ENCODE assay signal across 15 mouse cellular contexts in genomic region chr7:132887019-132887804, GRCm38 (mm10). TPM values are rescaled to one million over a fixed set of nuclear protein-coding genes. Genes with fewer than 3 reads are reported as not detected.
DNase-seq lines count a peak whose midpoint lies in the region; ATAC-seq and TF ChIP-seq lines count a peak whose summit lies in the region.
"Had no signal": no experiment of that assay in that cellular context is flagged by ENCODE, and none has a peak within 500 bp of the region (broad histone marks: within the 10 kb centered on the region; RNA-seq: fewer than 3 reads in every experiment).

No protein-coding gene starts in this region.

- H3K9ac ChIP-seq in kidney, embryonic 14.5 days (ENCODE audit: low read depth, low read length) = no peak overlapping the region
- H3K9ac ChIP-seq in CH12.LX (ENCODE audit: insufficient read depth, low read depth) = no peak overlapping the region
- H3K9ac ChIP-seq in limb, embryonic 11.5 days (ENCODE audit: low read length) = no peak overlapping the region
- H3K9ac ChIP-seq: hindbrain, embryonic 15.5 days; liver, embryonic 13.5 days; midbrain, embryonic 12.5 days had no signal

- no peak for TF ChIP-seq CTCF in CH12.LX (conservative IDR thresholded peaks at IDR 0.05 in 1 of 2, IDR thresholded peaks at IDR 0.05 in 1 of 2; ENCODE audit: low read depth in 2 of 2, low read length in 2 of 2)

- H3K4me1 ChIP-seq in kidney, embryonic 14.5 days (ENCODE audit: control insufficient read depth, insufficient read depth, low read length) = no peaks in the 10 kb centered on the region
- H3K4me1 ChIP-seq in CH12.LX (ENCODE audit: control insufficient read depth in 1 of 2, insufficient read depth in 2 of 2) = peaks cover 0 to 8% of the 10 kb centered on the region in 2 experiments; a peak in 2 of 4 replicates
- no peaks in the 10 kb centered on the region for H3K4me1 ChIP-seq in limb, embryonic 11.5 days (ENCODE audit: control insufficient read depth, insufficient read depth, low read length)
- H3K4me1 ChIP-seq: hindbrain, embryonic 15.5 days; midbrain, embryonic 12.5 days had no signal

- no peaks in the 10 kb centered on the region for H3K27me3 ChIP-seq in kidney, embryonic 14.5 days (ENCODE audit: control insufficient read depth, insufficient read depth, low read length)
- no peaks in the 10 kb centered on the region for H3K27me3 ChIP-seq in CH12.LX (replicated peaks)
- no peaks in the 10 kb centered on the region for H3K27me3 ChIP-seq in limb, embryonic 11.5 days (ENCODE audit: control insufficient read depth, insufficient read depth, low read length)
- H3K27me3 ChIP-seq: hindbrain, embryonic 15.5 days; liver, embryonic 13.5 days; midbrain, embryonic 12.5 days; Patski had no signal

- TF ChIP-seq EP300 in CH12.LX (IDR thresholded peaks at IDR 0.05; ENCODE audit: low read length) = no peak

- dilution Hi-C loops in CH12.LX (cut with MboI; ENCODE audit: extremely low pct_ligation_motif_present, extremely low pct_unique_long_range_greater_than_20kb, low sequenced_read_pairs) = no loop called here

- DNase-seq in kidney, postnatal 10 days = no peak
- peak; percentile 7 for DNase-seq in CH12.LX (ENCODE audit: extremely low read depth)
- DNase-seq in embryo, embryonic 10 days (ENCODE audit: low spot score) = peak; percentile 33
- no peak for DNase-seq in limb, embryonic 11.5 days (ENCODE audit: low spot score)
- no peak for DNase-seq in cerebellum, adult 8-10 months
- DNase-seq in cerebellum, adult 18-20 months = no peak
- DNase-seq: adrenal gland, adult 2 months; cerebellum, postnatal 36 days; heart, adult 2 months; kidney, adult 9 months; liver, embryonic 13.5 days had no signal

- no peaks in the 10 kb centered on the region for H3K79me2 ChIP-seq in CH12.LX (replicated peaks; ENCODE audit: control insufficient read depth, extremely low read depth, insufficient read depth, poor library complexity, severe bottlenecking)

- in situ Hi-C loops in CH12.LX (cut with MboI; ENCODE audit: low pct_ligation_motif_present, low pct_unique_long_range_greater_than_20kb, low sequenced_read_pairs) = no loop called here

- 0 out of 2 replicates have a peak, but pooled peaks have one; percentile 52 for ATAC-seq in kidney, embryonic 14.5 days (ENCODE audit: low FRiP score, low TSS enrichment)
- no peak for ATAC-seq in limb, embryonic 11.5 days (ENCODE audit: insufficient number of reproducible peaks, low FRiP score, low TSS enrichment, low read depth)
- ATAC-seq: Patski had no signal

- 39% methylated on average over 7 of the region's 7 CpGs for WGBS in kidney, embryonic 14.5 days
- WGBS in limb, embryonic 11.5 days = 74% methylated on average over 7 of the region's 7 CpGs

- no peak overlapping the region for H3K4me3 ChIP-seq in kidney, embryonic 14.5 days (ENCODE audit: low read length)
- no peak overlapping the region for H3K4me3 ChIP-seq in CH12.LX (replicated peaks in 1 of 3; ENCODE audit: low read depth in 2 of 3, low read length in 2 of 3, poor library complexity in 1 of 3)
- no peak overlapping the region for H3K4me3 ChIP-seq in limb, embryonic 11.5 days (ENCODE audit: low read depth, low read length)
- H3K4me3 ChIP-seq: heart, adult 2 months; hindbrain, embryonic 15.5 days; liver, embryonic 13.5 days; midbrain, embryonic 12.5 days had no signal

- H3K9me3 ChIP-seq in kidney, embryonic 14.5 days (ENCODE audit: control insufficient read depth, low read length) = no peaks in the 10 kb centered on the region
- H3K9me3 ChIP-seq in CH12.LX (replicated peaks; ENCODE audit: low read length) = no peaks in the 10 kb centered on the region
- H3K9me3 ChIP-seq in limb, embryonic 11.5 days (ENCODE audit: control insufficient read depth, low read length) = no peaks in the 10 kb centered on the region
- H3K9me3 ChIP-seq: hindbrain, embryonic 15.5 days; liver, embryonic 13.5 days; midbrain, embryonic 12.5 days had no signal

- H3K36me3 ChIP-seq in kidney, embryonic 14.5 days (ENCODE audit: control insufficient read depth, insufficient read depth, low read length) = peaks cover 24% of the 10 kb centered on the region
- peaks cover 29 to 35% of the 10 kb centered on the region in 2 experiments for H3K36me3 ChIP-seq in CH12.LX (replicated peaks in 1 of 2; ENCODE audit: control insufficient read depth in 1 of 2, insufficient read depth in 1 of 2, low read length in 1 of 2)
- H3K36me3 ChIP-seq in limb, embryonic 11.5 days (ENCODE audit: control insufficient read depth, insufficient read depth, low read length) = peaks cover 7% of the 10 kb centered on the region; the same call in 1 of the 2 replicates

- TF ChIP-seq RAD21 in CH12.LX (IDR thresholded peaks at IDR 0.05; ENCODE audit: low read depth, low read length) = no peak

- H3K27ac ChIP-seq in kidney, embryonic 14.5 days (ENCODE audit: low read depth, low read length) = 0 out of 2 replicates have a peak overlapping the region, but pooled peaks have one; percentile 10
- H3K27ac ChIP-seq in CH12.LX (ENCODE audit: insufficient read depth, low read depth) = no peak overlapping the region
- H3K27ac ChIP-seq in limb, embryonic 11.5 days (replicated peaks; ENCODE audit: low read depth, low read length) = peak overlapping the region; percentile 68
- H3K27ac ChIP-seq: heart, adult 2 months; hindbrain, embryonic 15.5 days; liver, embryonic 13.5 days; midbrain, embryonic 12.5 days had no signal

- no peak overlapping the region for H3K4me2 ChIP-seq in kidney, embryonic 14.5 days (replicated peaks; ENCODE audit: low read depth, low read length)
- no peak overlapping the region for H3K4me2 ChIP-seq in CH12.LX (ENCODE audit: insufficient read depth, low read depth, poor library complexity, severe bottlenecking)
- no peak overlapping the region for H3K4me2 ChIP-seq in limb, embryonic 11.5 days (ENCODE audit: low read depth, severe bottlenecking)
- H3K4me2 ChIP-seq: hindbrain, embryonic 15.5 days; liver, embryonic 13.5 days; midbrain, embryonic 12.5 days had no signal

- no peak for TF ChIP-seq POLR2A in CH12.LX (IDR thresholded peaks at IDR 0.05; ENCODE audit: low read depth, low read length)

TF ChIP-seq in CH12.LX, 34 proteins besides CTCF, POLR2A, EP300 and RAD21:
- TF ChIP-seq TCF12 (IDR thresholded peaks at IDR 0.05; ENCODE audit: low read depth, low read length) (no peak), GABPA (IDR thresholded peaks at IDR 0.05; ENCODE audit: insufficient replicate concordance, low read depth, low read length) (no peak), ZMIZ1 (IDR thresholded peaks at IDR 0.05; ENCODE audit: low read depth, low read length) (no peak)

RNA-seq across cellular contexts. Expression of gene Abraxas2, which starts 28.2 kb away (rescaled TPM):
- 37.6 and 50.0 TPM in 2 replicates for polyA plus RNA-seq in kidney, embryonic 14.5 days (2014; fragmentation: Nextera tagmentation; extraction: Ambion mirVana)
- total RNA-seq in CH12.LX (2012; rRNA removed) (20.5 and 21.3 TPM in 2 replicates), CH12.LX (2014; rRNA removed) (26.7 and 28.4 TPM in 2 replicates)
- polyA plus RNA-seq in CH12.LX (2012; ENCODE audit: insufficient read length, low read depth) = 20.1 and 20.3 TPM in 2 replicates
- polyA plus RNA-seq in limb, embryonic 11.5 days (2014; fragmentation: Nextera tagmentation; extraction: Ambion mirVana) = 40.7 and 41.3 TPM in 2 replicates

RNA-seq across cellular contexts. Expression of gene Eef1akmt2, which starts 34.7 kb away (rescaled TPM):
- 72.4 and 101 TPM in 2 replicates for polyA plus RNA-seq in kidney, embryonic 14.5 days (2014; fragmentation: Nextera tagmentation; extraction: Ambion mirVana)
- total RNA-seq in CH12.LX (2012; rRNA removed) (31.4 and 34.3 TPM in 2 replicates), CH12.LX (2014; rRNA removed) (87.2 and 94.8 TPM in 2 replicates)
- 35.9 and 39.8 TPM in 2 replicates for polyA plus RNA-seq in CH12.LX (2012; ENCODE audit: insufficient read length, low read depth)
- polyA plus RNA-seq in limb, embryonic 11.5 days (2014; fragmentation: Nextera tagmentation; extraction: Ambion mirVana) = 76.6 and 79.4 TPM in 2 replicates

RNA-seq across cellular contexts. Expression of gene Zranb1, which starts 43.7 kb away (rescaled TPM):
- 18.0 and 20.0 TPM in 2 replicates for polyA plus RNA-seq in kidney, embryonic 14.5 days (2014; fragmentation: Nextera tagmentation; extraction: Ambion mirVana)
- total RNA-seq in CH12.LX (2012; rRNA removed) = 10.8 and 11.3 TPM in 2 replicates
- total RNA-seq in CH12.LX (2014; rRNA removed) = 17.6 and 22.0 TPM in 2 replicates
- 11.6 and 11.7 TPM in 2 replicates for polyA plus RNA-seq in CH12.LX (2012; ENCODE audit: insufficient read length, low read depth)
- polyA plus RNA-seq in limb, embryonic 11.5 days (2014; fragmentation: Nextera tagmentation; extraction: Ambion mirVana) = 16.5 and 16.6 TPM in 2 replicates

Comparison
In these comparisons a context has a peak if more than half of its experiments do, and no peak if none do; other contexts are left out.
1. DNase-seq: peak in CH12.LX (single experiment) and embryo, embryonic 10 days (single experiment); none in kidney, postnatal 10 days (single experiment), limb, embryonic 11.5 days (single experiment), cerebellum, adult 8-10 months (single experiment) and cerebellum, adult 18-20 months (0 of 2).